Mouse (Mus musculus) frontal cortex, postnatal 10 days (tissue): ENCODE results near the gene Gpr50.
A peak's percentile ranks its signal among the peaks of the same experiment; 100 is the strongest.

ENCODE experiments used
- DNase-seq, 2 experiments: peaks; one replicate each; pipeline ENCODE4 v3.0.0; 2022; ENCODE audit warnings: low spot score in 2 of 2, mixed read lengths in 1 of 2

Gpr50 gene

GRCm38 (mm10) chrX:71663374-71663773, at the start of gene Gpr50:
Gpr50 (plus strand) TSS chrX:71663667.
- no peak for DNase-seq

GRCm38 (mm10) chrX:71622286-71622685, 41.2 kb upstream of the Gpr50 start:
- no peak for DNase-seq

- DNase-seq, result peak in 1 of 2 experiments; percentile 11
These were observed 39.6 kb upstream of the Gpr50 start for GRCm38 (mm10) chrX:71623843-71624242.

GRCm38 (mm10) chrX:71628306-71628705, 35.2 kb upstream of the Gpr50 start:
- DNase-seq, result peak in 1 of 2 experiments; percentile 29

- no peak for DNase-seq
These were observed 32.8 kb upstream of the Gpr50 start for GRCm38 (mm10) chrX:71630709-71631108.

- DNase-seq, result no peak
These were observed 32.3 kb upstream of the Gpr50 start for GRCm38 (mm10) chrX:71631130-71631529.

GRCm38 (mm10) chrX:71647958-71648357, 15.5 kb upstream of the Gpr50 start:
- peak; percentile 11 to 36 for DNase-seq

GRCm38 (mm10) chrX:71648434-71648833, 15.0 kb upstream of the Gpr50 start:
- no peak for DNase-seq

GRCm38 (mm10) chrX:71648848-71649454, 14.5 kb upstream of the Gpr50 start:
- peak; percentile 42 to 56 for DNase-seq

GRCm38 (mm10) chrX:71649993-71650392, 13.5 kb upstream of the Gpr50 start:
- DNase-seq, result no peak

- no peak for DNase-seq
These were observed 1.7 kb upstream of the Gpr50 start for GRCm38 (mm10) chrX:71661794-71662193.

GRCm38 (mm10) chrX:71663871-71664687, 612 bp downstream of the Gpr50 start:
- no peak for DNase-seq

- no peak for DNase-seq
These were observed 1.2 kb downstream of the Gpr50 start for GRCm38 (mm10) chrX:71664688-71665026.

GRCm38 (mm10) chrX:71670254-71670653, 6.8 kb downstream of the Gpr50 start:
- no peak for DNase-seq

- DNase-seq, result no peak
These were observed 37.5 kb downstream of the Gpr50 start for GRCm38 (mm10) chrX:71700817-71701469.
